Mouse (Mus musculus): ENCODE data around the gene Kif26b. TPM values are rescaled to one million over a fixed set of nuclear protein-coding genes. Genes with fewer than 3 reads are reported as not detected.
A peak's percentile ranks its signal among the peaks of the same experiment; 100 is the strongest.

Kif26b gene
- polyA plus RNA-seq, 1 experiment from 2014 or later: 0.05 TPM

DNA sequence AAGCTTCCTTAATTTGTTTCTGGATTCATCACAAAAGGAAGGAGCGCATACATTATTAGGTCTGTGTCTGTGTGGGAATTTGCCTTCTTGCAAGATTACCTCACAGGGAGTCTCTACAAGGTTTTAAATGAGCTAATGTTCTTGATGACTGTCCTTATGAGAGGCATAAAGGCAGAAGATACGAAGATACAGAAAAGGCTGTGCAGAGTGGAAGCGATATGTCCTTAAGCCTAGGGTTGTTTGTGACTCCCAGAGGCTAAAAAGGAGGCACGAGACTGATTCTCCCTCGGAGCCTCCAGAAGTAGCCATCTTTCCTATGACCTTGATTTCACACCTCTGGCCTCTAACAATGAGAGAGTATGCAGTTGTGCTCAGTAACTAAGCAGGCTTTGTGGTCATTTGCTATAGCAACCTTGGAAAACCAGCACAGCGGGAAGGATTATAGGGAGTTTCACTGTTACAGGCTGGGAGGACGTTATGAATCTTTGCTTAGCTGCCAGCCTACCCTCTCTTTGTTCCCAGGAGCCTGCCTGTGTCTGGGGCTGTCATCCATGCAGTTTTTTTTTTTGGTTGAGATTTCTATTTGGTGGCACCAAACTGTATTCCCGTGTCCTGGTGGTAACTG is 80.3 kb downstream of the Kif26b start:
- Histone ChIP-seq H3K9me3 (replicated peaks; ENCODE audit: control insufficient read depth, low read length) (no peaks in the 10 kb centered on the region), H3K27me3 (ENCODE audit: control insufficient read depth, insufficient read depth, low read depth, low read length) (no peaks in the 10 kb centered on the region; the same call in 1 of the 2 replicates), H3K4me1 (ENCODE audit: control insufficient read depth, low read depth, low read length) (no peaks in the 10 kb centered on the region), H3K9ac (ENCODE audit: low read depth, low read length) (no peak overlapping the region), H3K4me2 (ENCODE audit: low read depth, low read length) (no peak overlapping the region), H3K4me3 (ENCODE audit: low read depth, low read length) (no peak overlapping the region), H3K27ac (ENCODE audit: low read length) (no peak overlapping the region), H3K36me3 (ENCODE audit: control insufficient read depth, insufficient read depth) (no peaks in the 10 kb centered on the region)
- no peak for ATAC-seq (ENCODE audit: low read depth)
- WGBS (ENCODE audit: insufficient replicate concordance): 57% methylated on average over 8 of the region's 8 CpGs

DNA sequence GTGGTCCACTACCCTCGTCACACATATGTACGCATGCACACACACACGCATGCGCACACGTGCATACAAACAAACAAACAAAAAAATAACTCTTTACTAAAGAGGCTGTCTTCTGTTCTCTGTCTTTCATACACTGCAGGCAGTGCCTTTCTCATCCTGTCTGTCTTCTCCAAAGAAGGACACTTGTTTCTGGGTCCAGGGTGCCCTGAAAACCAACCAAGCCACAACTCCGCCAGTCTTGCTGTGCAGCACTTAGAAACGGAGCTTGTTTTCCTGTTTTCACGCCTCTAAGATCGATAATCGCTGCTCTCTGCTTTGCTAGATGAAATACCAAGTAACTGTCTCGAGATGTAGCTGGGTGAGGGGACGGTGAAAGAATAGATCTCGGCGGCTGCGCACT is 82.6 kb downstream of the Kif26b start:
- H3K27me3 ChIP-seq (ENCODE audit: control insufficient read depth, insufficient read depth, low read depth, low read length): no peaks in the 10 kb centered on the region; the same call in 1 of the 2 replicates
- no peak overlapping the region for H3K4me3 ChIP-seq (ENCODE audit: low read depth, low read length)
- H3K9me3 ChIP-seq (replicated peaks; ENCODE audit: control insufficient read depth, low read length): no peaks in the 10 kb centered on the region
- H3K4me1 ChIP-seq (ENCODE audit: control insufficient read depth, low read depth, low read length): no peaks in the 10 kb centered on the region
- no peak for ATAC-seq (ENCODE audit: low read depth)
- H3K27ac ChIP-seq (ENCODE audit: low read length): no peak overlapping the region
- no peak overlapping the region for H3K4me2 ChIP-seq (ENCODE audit: low read depth, low read length)
- 72% methylated on average over 15 of the region's 15 CpGs for WGBS (ENCODE audit: insufficient replicate concordance)
- no peaks in the 10 kb centered on the region for H3K36me3 ChIP-seq (ENCODE audit: control insufficient read depth, insufficient read depth)
- H3K9ac ChIP-seq (ENCODE audit: low read depth, low read length): no peak overlapping the region

DNA sequence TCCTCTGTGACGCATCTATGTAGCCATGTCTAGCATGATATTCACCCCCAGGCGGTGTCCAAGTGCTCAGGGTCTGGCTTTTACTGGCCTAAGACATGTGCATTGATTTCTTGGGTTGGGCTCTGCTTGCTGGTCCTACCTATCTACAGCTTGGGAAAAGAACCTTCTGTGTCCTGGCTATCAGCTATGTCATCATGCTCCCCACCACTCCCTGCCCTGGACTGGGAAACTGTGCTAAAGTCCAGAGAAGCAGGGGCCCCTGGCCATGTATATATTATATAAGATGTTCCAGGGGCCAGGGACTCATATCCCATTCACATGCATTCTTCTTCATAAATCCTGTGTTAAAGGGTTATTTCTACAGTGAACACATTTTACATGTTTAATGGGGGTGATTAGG is 92.4 kb downstream of the Kif26b start:
- Histone ChIP-seq H3K9me3 (replicated peaks; ENCODE audit: control insufficient read depth, low read length) (no peaks in the 10 kb centered on the region), H3K4me2 (ENCODE audit: low read depth, low read length) (no peak overlapping the region), H3K36me3 (ENCODE audit: control insufficient read depth, insufficient read depth) (no peaks in the 10 kb centered on the region), H3K9ac (ENCODE audit: low read depth, low read length) (no peak overlapping the region), H3K27ac (ENCODE audit: low read length) (no peak overlapping the region), H3K4me1 (ENCODE audit: control insufficient read depth, low read depth, low read length) (no peaks in the 10 kb centered on the region), H3K4me3 (ENCODE audit: low read depth, low read length) (no peak overlapping the region), H3K27me3 (ENCODE audit: control insufficient read depth, insufficient read depth, low read depth, low read length) (no peaks in the 10 kb centered on the region)
- 70% methylated on average over 2 of the region's 2 CpGs for WGBS (ENCODE audit: insufficient replicate concordance)
- ATAC-seq (ENCODE audit: low read depth): no peak

DNA sequence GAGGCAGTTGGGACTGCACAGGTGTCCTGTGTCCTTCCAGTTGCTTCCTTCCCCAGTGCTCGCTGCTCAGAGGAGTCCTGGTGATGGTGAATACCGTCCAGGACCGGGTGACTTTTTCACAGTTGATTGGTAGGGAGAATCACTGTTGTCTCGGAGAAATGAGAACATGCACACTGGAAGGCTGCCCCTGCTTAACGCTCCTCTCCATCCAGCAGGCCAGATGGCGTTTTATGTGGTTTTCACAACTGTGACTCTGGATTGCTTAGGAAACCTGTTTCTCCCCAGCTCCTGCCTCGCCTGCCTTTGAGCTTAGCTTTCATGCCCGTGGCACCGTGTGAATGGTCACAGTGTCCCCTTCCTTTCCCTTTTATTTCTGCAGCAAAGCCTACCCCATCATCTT is 95.0 kb downstream of the Kif26b start:
- no peaks in the 10 kb centered on the region for H3K9me3 ChIP-seq (replicated peaks; ENCODE audit: control insufficient read depth, low read length)
- H3K4me1 ChIP-seq (ENCODE audit: control insufficient read depth, low read depth, low read length): no peaks in the 10 kb centered on the region
- H3K27ac ChIP-seq (ENCODE audit: low read length): no peak overlapping the region
- 61% methylated on average over 9 of the region's 9 CpGs for WGBS (ENCODE audit: insufficient replicate concordance)
- H3K36me3 ChIP-seq (ENCODE audit: control insufficient read depth, insufficient read depth): no peaks in the 10 kb centered on the region
- no peak overlapping the region for H3K9ac ChIP-seq (ENCODE audit: low read depth, low read length)
- H3K27me3 ChIP-seq (ENCODE audit: control insufficient read depth, insufficient read depth, low read depth, low read length): no peaks in the 10 kb centered on the region
- no peak overlapping the region for H3K4me3 ChIP-seq (ENCODE audit: low read depth, low read length)
- H3K4me2 ChIP-seq (ENCODE audit: low read depth, low read length): no peak overlapping the region
- no peak for ATAC-seq (ENCODE audit: low read depth)

DNA sequence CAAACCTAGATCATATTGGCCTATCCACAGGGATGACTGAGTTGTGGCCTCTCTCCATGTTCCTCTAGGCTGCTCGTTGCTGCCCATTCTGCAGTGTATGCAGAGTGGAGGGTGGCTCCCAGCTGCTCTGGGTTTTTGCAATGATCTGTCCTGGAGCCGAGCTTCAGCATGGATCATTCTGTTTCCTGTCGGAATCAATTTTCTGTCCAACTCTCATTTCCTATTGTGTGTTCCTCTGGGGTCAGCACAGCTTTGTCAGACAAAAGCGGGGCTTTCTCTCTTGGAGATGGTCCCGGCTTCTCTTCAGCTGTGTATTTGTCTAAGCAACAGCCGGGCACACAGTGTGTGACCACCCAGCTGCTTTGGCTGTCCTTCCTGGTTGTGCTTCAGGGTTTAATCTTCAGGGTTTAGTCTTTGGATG is 98.0 kb downstream of the Kif26b start:
- H3K36me3 ChIP-seq (ENCODE audit: control insufficient read depth, insufficient read depth): no peaks in the 10 kb centered on the region
- H3K9ac ChIP-seq (ENCODE audit: low read depth, low read length): no peak overlapping the region
- no peak overlapping the region for H3K4me2 ChIP-seq (ENCODE audit: low read depth, low read length)
- no peaks in the 10 kb centered on the region for H3K9me3 ChIP-seq (replicated peaks; ENCODE audit: control insufficient read depth, low read length)
- WGBS (ENCODE audit: insufficient replicate concordance): 43% methylated on average over 6 of the region's 6 CpGs
- H3K4me1 ChIP-seq (ENCODE audit: control insufficient read depth, low read depth, low read length): peaks cover 8% of the 10 kb centered on the region
- ATAC-seq (ENCODE audit: low read depth): no peak
- no peak overlapping the region for H3K27ac ChIP-seq (ENCODE audit: low read length)
- no peaks in the 10 kb centered on the region for H3K27me3 ChIP-seq (ENCODE audit: control insufficient read depth, insufficient read depth, low read depth, low read length)
- no peak overlapping the region for H3K4me3 ChIP-seq (ENCODE audit: low read depth, low read length)

DNA sequence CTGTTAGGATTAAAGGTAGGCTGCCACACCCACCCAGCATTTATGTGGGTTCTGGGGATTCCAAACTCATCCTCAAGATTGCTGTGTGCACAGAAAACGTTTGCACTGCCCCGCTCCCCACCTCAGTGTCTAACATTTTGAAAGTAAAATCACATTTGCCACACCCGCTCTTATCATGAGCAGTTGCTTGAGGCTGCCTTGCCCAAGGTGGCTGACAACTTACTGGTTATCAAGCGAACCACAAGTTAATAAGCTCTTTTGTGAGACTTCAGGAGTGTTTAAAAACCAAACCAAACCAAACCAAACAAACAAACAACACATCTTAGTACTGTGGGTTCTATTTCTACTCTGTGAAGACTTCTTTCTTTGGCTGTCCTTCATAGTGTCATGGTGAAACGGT is 101.1 kb downstream of the Kif26b start:
- no peak overlapping the region for H3K4me3 ChIP-seq (ENCODE audit: low read depth, low read length)

DNA sequence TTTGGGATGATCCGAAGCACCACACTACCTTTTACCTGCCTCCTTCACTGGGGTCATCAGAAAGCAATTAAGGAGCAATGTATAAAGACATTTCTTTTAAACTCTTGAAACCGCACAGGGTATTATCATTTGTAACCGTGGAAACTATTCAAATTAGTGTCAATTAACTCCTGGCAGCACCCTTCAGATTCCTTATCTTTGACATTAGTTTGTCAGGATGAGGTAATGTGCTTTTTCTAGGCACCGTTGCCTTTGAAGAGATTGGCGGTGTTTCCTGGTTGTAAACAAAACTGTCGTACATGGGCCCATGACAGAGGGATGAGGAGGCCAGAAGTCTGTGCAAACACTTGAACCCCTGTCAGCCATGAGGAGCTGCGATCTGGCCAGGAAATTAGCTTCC is 102.9 kb downstream of the Kif26b start:
- WGBS (ENCODE audit: insufficient replicate concordance): 31% methylated on average over 7 of the region's 7 CpGs
- H3K4me2 ChIP-seq (ENCODE audit: low read depth, low read length): no peak overlapping the region
- peaks cover 8% of the 10 kb centered on the region for H3K4me1 ChIP-seq (ENCODE audit: control insufficient read depth, low read depth, low read length)
- no peaks in the 10 kb centered on the region for H3K9me3 ChIP-seq (replicated peaks; ENCODE audit: control insufficient read depth, low read length)
- no peak overlapping the region for H3K4me3 ChIP-seq (ENCODE audit: low read depth, low read length)
- no peak overlapping the region for H3K27ac ChIP-seq (ENCODE audit: low read length)
- ATAC-seq (ENCODE audit: low read depth): no peak
- no peaks in the 10 kb centered on the region for H3K27me3 ChIP-seq (ENCODE audit: control insufficient read depth, insufficient read depth, low read depth, low read length)
- no peaks in the 10 kb centered on the region for H3K36me3 ChIP-seq (ENCODE audit: control insufficient read depth, insufficient read depth)
- H3K9ac ChIP-seq (ENCODE audit: low read depth, low read length): no peak overlapping the region

More for the DNA sequence above, 101.1 kb downstream of the Kif26b start:
- H3K27ac ChIP-seq (ENCODE audit: low read length): no peak overlapping the region
- ATAC-seq (ENCODE audit: low read depth): peak; percentile 72
- H3K4me2 ChIP-seq (ENCODE audit: low read depth, low read length): no peak overlapping the region
- H3K36me3 ChIP-seq (ENCODE audit: control insufficient read depth, insufficient read depth): no peaks in the 10 kb centered on the region
- no peaks in the 10 kb centered on the region for H3K9me3 ChIP-seq (replicated peaks; ENCODE audit: control insufficient read depth, low read length)
- WGBS (ENCODE audit: insufficient replicate concordance): 22% methylated on average over 5 of the region's 5 CpGs
- H3K4me1 ChIP-seq (ENCODE audit: control insufficient read depth, low read depth, low read length): peaks cover 8% of the 10 kb centered on the region
- no peaks in the 10 kb centered on the region for H3K27me3 ChIP-seq (ENCODE audit: control insufficient read depth, insufficient read depth, low read depth, low read length)
- H3K9ac ChIP-seq (ENCODE audit: low read depth, low read length): no peak overlapping the region

DNA sequence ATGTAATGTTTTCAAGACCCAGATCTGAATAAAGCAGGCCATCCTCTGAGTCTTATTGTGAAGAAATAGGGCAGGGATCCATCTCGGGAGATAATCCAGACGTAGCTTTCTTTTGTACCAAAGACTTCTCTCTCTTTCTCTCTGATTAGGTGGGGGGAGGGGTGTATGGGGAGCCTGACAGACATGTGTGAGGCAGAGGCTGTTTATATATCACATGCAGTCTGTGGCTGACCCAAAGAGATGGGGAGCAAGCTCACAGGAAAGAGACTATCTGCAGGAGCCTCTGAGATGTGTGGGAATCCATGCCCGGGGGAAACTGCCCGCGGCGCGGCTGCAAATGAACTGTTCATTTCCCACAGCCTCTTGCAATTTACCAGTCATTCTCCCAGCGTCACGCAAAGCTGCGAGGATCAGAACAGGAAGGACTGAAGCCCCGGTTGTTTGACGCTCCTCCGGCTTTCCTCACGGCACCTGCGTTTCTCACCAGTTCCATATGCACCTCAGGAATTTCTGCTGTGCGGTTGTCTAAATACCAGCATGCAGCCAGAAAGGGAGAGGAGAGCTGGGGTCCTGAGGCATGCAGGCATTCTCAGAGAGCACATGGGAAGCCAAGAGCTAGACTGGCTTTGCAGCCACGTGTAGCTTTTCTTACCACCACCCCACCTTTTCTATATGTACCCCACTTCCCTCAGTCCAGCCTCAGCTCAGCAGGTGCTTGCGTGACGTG is 105.6 kb downstream of the Kif26b start:
- no peak overlapping the region for H3K4me3 ChIP-seq (ENCODE audit: low read depth, low read length)
- ATAC-seq (ENCODE audit: low read depth): no peak
- H3K36me3 ChIP-seq (ENCODE audit: control insufficient read depth, insufficient read depth): no peaks in the 10 kb centered on the region
- 61% methylated on average over 19 of the region's 19 CpGs for WGBS (ENCODE audit: insufficient replicate concordance)
- no peak overlapping the region for H3K9ac ChIP-seq (ENCODE audit: low read depth, low read length)
- no peaks in the 10 kb centered on the region for H3K9me3 ChIP-seq (replicated peaks; ENCODE audit: control insufficient read depth, low read length)
- no peak overlapping the region for H3K27ac ChIP-seq (ENCODE audit: low read length)
- H3K4me1 ChIP-seq (ENCODE audit: control insufficient read depth, low read depth, low read length): peaks cover 8% of the 10 kb centered on the region
- no peak overlapping the region for H3K4me2 ChIP-seq (ENCODE audit: low read depth, low read length)
- no peaks in the 10 kb centered on the region for H3K27me3 ChIP-seq (ENCODE audit: control insufficient read depth, insufficient read depth, low read depth, low read length)

DNA sequence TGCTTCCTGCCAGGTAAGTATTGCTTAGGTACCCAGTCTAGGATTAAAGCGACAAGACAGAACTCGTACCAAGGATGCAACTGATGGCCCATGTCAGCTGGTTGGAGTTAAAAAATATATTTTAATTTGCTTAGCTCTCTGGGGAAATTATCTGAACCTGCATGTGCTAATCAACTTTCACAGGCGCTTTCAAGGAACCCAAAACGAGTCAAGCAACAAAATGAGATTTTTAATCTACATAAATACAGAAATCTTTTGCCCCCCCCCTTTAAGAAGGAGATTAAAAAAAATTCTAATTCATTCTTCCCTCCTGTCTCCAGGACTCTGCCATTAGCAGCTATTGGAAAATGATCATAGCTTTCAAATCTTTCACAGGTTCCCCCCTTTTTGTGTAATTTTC is 106.5 kb downstream of the Kif26b start:
- no peaks in the 10 kb centered on the region for H3K36me3 ChIP-seq (ENCODE audit: control insufficient read depth, insufficient read depth)
- H3K4me1 ChIP-seq (ENCODE audit: control insufficient read depth, low read depth, low read length): peaks cover 2% of the 10 kb centered on the region
- no peak for ATAC-seq (ENCODE audit: low read depth)
- H3K9me3 ChIP-seq (replicated peaks; ENCODE audit: control insufficient read depth, low read length): no peaks in the 10 kb centered on the region
- no peak overlapping the region for H3K9ac ChIP-seq (ENCODE audit: low read depth, low read length)
- no peak overlapping the region for H3K4me3 ChIP-seq (ENCODE audit: low read depth, low read length)
- no peak overlapping the region for H3K27ac ChIP-seq (ENCODE audit: low read length)
- 49% methylated on average over 4 of the region's 4 CpGs for WGBS (ENCODE audit: insufficient replicate concordance)
- H3K27me3 ChIP-seq (ENCODE audit: control insufficient read depth, insufficient read depth, low read depth, low read length): no peaks in the 10 kb centered on the region
- no peak overlapping the region for H3K4me2 ChIP-seq (ENCODE audit: low read depth, low read length)

Measured in liver, embryonic 16.5 days (tissue).